In the genomic region with DNA sequence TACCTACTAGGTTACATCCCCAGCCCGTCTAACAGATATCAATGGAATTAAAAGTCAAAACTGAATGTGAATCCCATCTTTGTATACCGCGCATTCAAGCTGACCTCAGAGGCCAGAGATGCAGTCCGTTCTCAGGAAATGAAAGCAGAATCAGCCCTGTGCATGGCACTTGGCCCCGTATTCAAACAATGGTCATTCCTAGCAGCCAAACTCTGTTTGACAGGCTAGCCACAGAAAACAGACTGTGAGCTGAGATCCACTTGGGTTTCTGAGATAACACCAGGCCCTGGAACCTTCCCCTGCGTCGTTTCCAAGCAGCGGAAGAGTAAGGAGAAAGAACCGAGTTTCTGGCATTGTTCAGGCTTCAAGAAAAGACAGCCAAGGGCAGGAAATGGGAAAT, we compare ENCODE assay signal across 9 mouse cellular contexts. TPM values are rescaled to one million over a fixed set of nuclear protein-coding genes. Genes with fewer than 3 reads are reported as not detected.
DNase-seq lines count a peak whose midpoint lies in the region; ATAC-seq lines count a peak whose summit lies in the region.
"Had no signal": no experiment of that assay in that cellular context is flagged by ENCODE, and none has a peak within 500 bp of the region (broad histone marks: within the 10 kb centered on the region; RNA-seq: fewer than 3 reads in every experiment).

No protein-coding gene starts in this region.

- no peaks in the 10 kb centered on the region for H3K4me1 ChIP-seq in midbrain, embryonic 14.5 days (ENCODE audit: control insufficient read depth, insufficient read depth, low read length)
- H3K4me1 ChIP-seq in midbrain, embryonic 16.5 days (ENCODE audit: control insufficient read depth, insufficient read depth, low read length), result peaks cover 4% of the 10 kb centered on the region
- H3K4me1 ChIP-seq in limb, embryonic 13.5 days, result peaks cover 51% of the 10 kb centered on the region
- peaks cover 21% of the 10 kb centered on the region for H3K4me1 ChIP-seq in stomach, embryonic 14.5 days (ENCODE audit: control insufficient read depth, insufficient read depth, low read length)

- H3K27me3 ChIP-seq in midbrain, embryonic 14.5 days (ENCODE audit: control insufficient read depth, insufficient read depth, low read length), result no peaks in the 10 kb centered on the region
- H3K27me3 ChIP-seq in midbrain, embryonic 16.5 days (ENCODE audit: control insufficient read depth, insufficient read depth, low read depth, low read length), result no peaks in the 10 kb centered on the region
- H3K27me3 ChIP-seq in limb, embryonic 13.5 days, result no peaks in the 10 kb centered on the region
- no peaks in the 10 kb centered on the region for H3K27me3 ChIP-seq in stomach, embryonic 14.5 days (ENCODE audit: control insufficient read depth, insufficient read depth, low read length)

- no peak for ATAC-seq in midbrain, embryonic 14.5 days (ENCODE audit: low FRiP score, low TSS enrichment)
- ATAC-seq in midbrain, embryonic 16.5 days, result no peak
- no peak for ATAC-seq in limb, embryonic 13.5 days (ENCODE audit: low FRiP score, low read depth)
- ATAC-seq in stomach, embryonic 14.5 days (ENCODE audit: insufficient number of reproducible peaks, insufficient read depth, low FRiP score, low read depth), result no peak

- 58% methylated on average over 9 of the region's 9 CpGs for WGBS in midbrain, embryonic 14.5 days
- 60% methylated on average over 9 of the region's 9 CpGs for WGBS in midbrain, embryonic 16.5 days
- 77% methylated on average over 9 of the region's 9 CpGs for WGBS in limb, embryonic 13.5 days
- WGBS in stomach, embryonic 14.5 days, result 53% methylated on average over 9 of the region's 9 CpGs

- no peaks in the 10 kb centered on the region for H3K36me3 ChIP-seq in midbrain, embryonic 14.5 days (ENCODE audit: control insufficient read depth, insufficient read depth, low read length)
- no peaks in the 10 kb centered on the region for H3K36me3 ChIP-seq in midbrain, embryonic 16.5 days (ENCODE audit: control insufficient read depth, insufficient read depth, low read length)
- H3K36me3 ChIP-seq in limb, embryonic 13.5 days, result peaks cover 19% of the 10 kb centered on the region; the same call in 1 of the 2 replicates
- no peaks in the 10 kb centered on the region for H3K36me3 ChIP-seq in stomach, embryonic 14.5 days (ENCODE audit: control insufficient read depth, insufficient read depth, low read length)

- H3K9ac ChIP-seq in midbrain, embryonic 14.5 days (replicated peaks; ENCODE audit: low read length), result no peak overlapping the region
- no peak overlapping the region for H3K9ac ChIP-seq in midbrain, embryonic 16.5 days (ENCODE audit: low read depth, low read length)
- H3K9ac ChIP-seq in limb, embryonic 13.5 days, result 0 out of 2 replicates have a peak overlapping the region, but pooled peaks have one; percentile 13
- no peak overlapping the region for H3K9ac ChIP-seq in stomach, embryonic 14.5 days (replicated peaks; ENCODE audit: low read depth, low read length)

- no peak overlapping the region for H3K4me2 ChIP-seq in midbrain, embryonic 14.5 days (ENCODE audit: low read length)
- H3K4me2 ChIP-seq in midbrain, embryonic 16.5 days (ENCODE audit: low read length), result no peak overlapping the region
- no peak overlapping the region for H3K4me2 ChIP-seq in limb, embryonic 13.5 days (replicated peaks)
- no peak overlapping the region for H3K4me2 ChIP-seq in stomach, embryonic 14.5 days (replicated peaks; ENCODE audit: low read depth, low read length)

- intact Hi-C loops in heart, postnatal 14 days (cut with DNase I), result no loop called here

- H3K27ac ChIP-seq in midbrain, embryonic 14.5 days (replicated peaks; ENCODE audit: low read depth, low read length), result 0 out of 2 replicates have a peak overlapping the region, but pooled peaks have one; percentile 45
- H3K27ac ChIP-seq in midbrain, embryonic 16.5 days (ENCODE audit: low read length), result no peak overlapping the region
- peak overlapping the region; percentile 66; the same call in 1 of the 2 replicates for H3K27ac ChIP-seq in limb, embryonic 13.5 days
- H3K27ac ChIP-seq in stomach, embryonic 14.5 days (ENCODE audit: low read length), result peak overlapping the region; percentile 41; the same call in 1 of the 2 replicates

- H3K9me3 ChIP-seq in midbrain, embryonic 14.5 days (ENCODE audit: control insufficient read depth, low read length), result no peaks in the 10 kb centered on the region
- no peaks in the 10 kb centered on the region for H3K9me3 ChIP-seq in midbrain, embryonic 16.5 days (replicated peaks; ENCODE audit: control insufficient read depth, low read length, poor library complexity, severe bottlenecking)
- H3K9me3 ChIP-seq in limb, embryonic 13.5 days, result no peaks in the 10 kb centered on the region
- no peaks in the 10 kb centered on the region for H3K9me3 ChIP-seq in stomach, embryonic 14.5 days (ENCODE audit: control insufficient read depth, low read depth, low read length)

- H3K4me3 ChIP-seq in midbrain, embryonic 14.5 days (replicated peaks; ENCODE audit: low read depth, low read length), result no peak overlapping the region
- H3K4me3 ChIP-seq in midbrain, embryonic 16.5 days (ENCODE audit: low read depth, low read length), result no peak overlapping the region
- no peak overlapping the region for H3K4me3 ChIP-seq in limb, embryonic 13.5 days
- H3K4me3 ChIP-seq in stomach, embryonic 14.5 days (ENCODE audit: low read depth, low read length), result no peak overlapping the region

- DNase-seq in midbrain, embryonic 14.5 days, result no peak
- peak; percentile 33 to 47 for DNase-seq in heart, postnatal 14 days
- DNase-seq in urinary bladder, adult 18-20 months (ENCODE audit: low spot score in 2 of 2), result no peak
- no peak for DNase-seq in ovary, adult 18-20 months (ENCODE audit: low spot score)
- DNase-seq in urinary bladder, adult 2 months (ENCODE audit: low spot score), result no peak
- DNase-seq: cerebellum, postnatal 14 days had no signal

RNA-seq across cellular contexts. Expression of a gene that starts 28.9 kb away (rescaled TPM):
- 3.6 and 10.4 TPM in 2 replicates for polyA plus RNA-seq in midbrain, embryonic 14.5 days (2014; fragmentation: Nextera tagmentation; extraction: Ambion mirVana)
- polyA plus RNA-seq in midbrain, embryonic 16.5 days (2015; fragmentation: Nextera tagmentation; extraction: Ambion mirVana), result 7.1 and 7.7 TPM in 2 replicates
- total RNA-seq in heart, postnatal 14 days (2021), result 10 to 100 TPM; 42.3 to 52.2 TPM
- 39.5 and 43.1 TPM in 2 replicates for polyA plus RNA-seq in limb, embryonic 13.5 days (2015; fragmentation: Nextera tagmentation; extraction: Ambion mirVana)
- 36.9 and 38.2 TPM in 2 replicates for polyA plus RNA-seq in stomach, embryonic 14.5 days (2014; fragmentation: Nextera tagmentation; extraction: Ambion mirVana)
- polyA plus RNA-seq in urinary bladder, adult 2 months (2012; rRNA removed), result 82.9 and 89.8 TPM in 2 replicates

Comparison
In these comparisons a context has a peak if more than half of its experiments do, and no peak if none do; other contexts are left out.
1. DNase-seq: peak in heart, postnatal 14 days (2 of 2); none in midbrain, embryonic 14.5 days (single experiment), urinary bladder, adult 18-20 months (0 of 2), ovary, adult 18-20 months (single experiment) and urinary bladder, adult 2 months (single experiment).